Mouse (Mus musculus) kidney, embryonic 15.5 days (tissue): ENCODE measurements around the gene Slc16a3. TPM values are rescaled to one million over a fixed set of nuclear protein-coding genes. Genes with fewer than 3 reads are reported as not detected.

Experiments
- ATAC-seq: fragments of 200-750 bp; cut with Nextera tagmentation; replicated peaks from 2 replicates; pipeline ENCODE4 v1.8.0; 2017; ENCODE audit warnings: moderate TSS enrichment; ENCODE audit not compliant: low FRiP score
- H3K27ac ChIP-seq: fragments of 300-500 bp; sonication (generic); 2 replicates; pipeline ENCODE4 v1.5.1; 2015; ENCODE audit warnings: mild to moderate bottlenecking, inconsistent platforms
- H3K27me3 ChIP-seq: fragments of 300-500 bp; sonication (generic); 2 replicates; pipeline ENCODE4 v1.6.1; 2015; ENCODE audit warnings: inconsistent platforms
- H3K36me3 ChIP-seq: fragments of 300-500 bp; sonication (generic); 2 replicates; pipeline ENCODE4 v1.6.1; 2015; ENCODE audit warnings: inconsistent platforms
- H3K4me1 ChIP-seq: fragments of 300-500 bp; sonication (generic); 2 replicates; pipeline ENCODE4 v1.6.1; 2015; ENCODE audit warnings: inconsistent platforms
- H3K4me2 ChIP-seq: fragments of 300-500 bp; sonication (generic); 2 replicates; pipeline ENCODE4 v1.6.1; 2015; ENCODE audit warnings: moderate library complexity, mild to moderate bottlenecking, inconsistent platforms
- H3K4me3 ChIP-seq: fragments of 300-500 bp; sonication (generic); replicated peaks from 2 replicates; pipeline ENCODE4 v1.5.1; 2015; ENCODE audit warnings: mild to moderate bottlenecking, inconsistent platforms
- H3K9ac ChIP-seq: fragments of 300-500 bp; sonication (generic); 2 replicates; pipeline ENCODE4 v1.6.1; 2015; ENCODE audit warnings: mild to moderate bottlenecking, inconsistent platforms
- H3K9me3 ChIP-seq: fragments of 300-500 bp; sonication (generic); replicated peaks from 2 replicates; pipeline ENCODE4 v1.6.1; 2016; ENCODE audit warnings: inconsistent platforms
- WGBS: fragments of 180-500 bp; shearing (Covaris S2); methylation state at CpG from one replicate; pipeline ENCODE4 v1.1.7; 2015; ENCODE audit warnings: mixed read lengths; 5-methylcytosine and 5-hydroxymethylcytosine counted together
- polyA plus RNA-seq: library from polyadenylated mRNA; unstranded; fragments of >200 nt; fragmentation: Nextera tagmentation; extraction: Ambion mirVana; gene quantifications from 2 replicates; pipeline ENCODE4 v1.2.1, GENCODE M21; 2015

Slc16a3 gene
- polyA plus RNA-seq: 54.0 and 66.0 TPM in 2 replicates

- peak within 1 kb of the TSS; percentile 64 for H3K9ac ChIP-seq
- peak within 1 kb of the TSS; percentile 59 for H3K27ac ChIP-seq
- 24% methylated on average over 12 of the region's 12 CpGs for WGBS
- ATAC-seq: no peak
- H3K4me2 ChIP-seq: peak within 1 kb of the TSS; percentile 89
- peak within 1 kb of the TSS; percentile 61 for H3K4me3 ChIP-seq
- peaks cover 23% of the 10 kb centered on the region for H3K27me3 ChIP-seq
- peaks cover 44% of the 10 kb centered on the region for H3K4me1 ChIP-seq
- H3K36me3 ChIP-seq: no peaks in the 10 kb centered on the region
- H3K9me3 ChIP-seq: no peaks in the 10 kb centered on the region
Measured at GRCm38 (mm10) chr11:120948328-120948727, at the start of gene Slc16a3. Slc16a3 (plus strand) TSS chr11:120948480.

DNA sequence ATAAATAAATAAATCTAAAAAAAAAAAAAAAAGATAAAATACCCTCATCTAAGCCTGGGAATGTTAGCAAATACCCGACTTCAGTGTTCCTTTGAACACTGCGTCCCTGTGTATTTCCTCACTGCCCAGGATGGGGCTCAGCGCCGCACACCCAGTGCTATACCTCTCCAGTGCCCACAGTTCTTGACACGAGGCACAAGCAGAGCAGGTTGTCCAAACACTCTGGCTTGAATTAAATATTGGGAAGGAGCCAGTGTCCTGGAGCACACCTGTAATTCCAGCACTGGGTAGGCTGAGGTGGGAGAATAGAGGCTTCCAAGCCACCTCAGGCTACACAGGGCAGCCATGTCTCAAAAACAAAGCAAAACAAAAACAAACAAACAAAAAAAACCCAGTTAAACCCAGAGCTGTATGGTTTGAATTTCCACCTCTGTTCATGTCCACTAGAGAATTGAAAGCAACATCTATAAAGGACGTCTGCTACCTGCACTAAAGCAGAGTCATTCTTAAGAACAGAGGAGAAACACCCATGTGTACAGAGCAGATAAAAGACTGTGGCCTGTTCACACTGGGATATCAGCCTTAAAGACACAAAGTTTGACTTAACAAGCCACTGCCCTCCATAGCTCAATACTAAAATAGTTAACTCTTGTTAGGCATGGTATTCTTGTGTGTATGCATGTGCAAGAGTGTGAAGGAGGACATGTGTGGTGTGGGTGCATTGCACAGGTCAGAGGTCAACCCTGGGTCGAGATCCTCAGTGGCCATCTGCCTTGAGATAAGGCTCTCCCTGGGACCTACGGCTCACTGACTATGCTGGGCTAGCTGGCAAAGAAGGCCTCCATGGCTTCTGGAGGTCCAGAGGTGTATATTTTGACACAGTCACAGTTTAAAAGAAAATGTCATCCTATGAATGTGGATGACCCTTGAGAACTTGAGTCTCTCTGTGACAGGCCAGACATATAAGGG, 47.7 kb upstream of the Slc16a3 start:
- no peak for ATAC-seq
- Histone ChIP-seq H3K27ac (peak overlapping the region; percentile 91; the same call in 1 of the 2 replicates), H3K9ac (no peak overlapping the region), H3K9me3 (no peaks in the 10 kb centered on the region), H3K4me1 (peaks cover 24% of the 10 kb centered on the region), H3K4me2 (no peak overlapping the region), H3K4me3 (no peak overlapping the region), H3K36me3 (peaks cover 26% of the 10 kb centered on the region), H3K27me3 (no peaks in the 10 kb centered on the region)
- WGBS: 85% methylated on average over 8 of the region's 8 CpGs

GRCm38 (mm10) chr11:120901729-120902486, 46.4 kb upstream of the Slc16a3 start:
- Histone ChIP-seq H3K4me3 (peak overlapping the region; percentile 17), H3K27ac (peak overlapping the region; percentile 91), H3K4me2 (peak overlapping the region; percentile 40), H3K36me3 (peaks cover 17% of the 10 kb centered on the region), H3K27me3 (no peaks in the 10 kb centered on the region), H3K4me1 (peaks cover 24% of the 10 kb centered on the region), H3K9ac (0 out of 2 replicates have a peak overlapping the region, but pooled peaks have one; percentile 23), H3K9me3 (no peaks in the 10 kb centered on the region)
- WGBS: 54% methylated on average over 21 of the region's 21 CpGs
- peak; percentile 64 for ATAC-seq

DNA sequence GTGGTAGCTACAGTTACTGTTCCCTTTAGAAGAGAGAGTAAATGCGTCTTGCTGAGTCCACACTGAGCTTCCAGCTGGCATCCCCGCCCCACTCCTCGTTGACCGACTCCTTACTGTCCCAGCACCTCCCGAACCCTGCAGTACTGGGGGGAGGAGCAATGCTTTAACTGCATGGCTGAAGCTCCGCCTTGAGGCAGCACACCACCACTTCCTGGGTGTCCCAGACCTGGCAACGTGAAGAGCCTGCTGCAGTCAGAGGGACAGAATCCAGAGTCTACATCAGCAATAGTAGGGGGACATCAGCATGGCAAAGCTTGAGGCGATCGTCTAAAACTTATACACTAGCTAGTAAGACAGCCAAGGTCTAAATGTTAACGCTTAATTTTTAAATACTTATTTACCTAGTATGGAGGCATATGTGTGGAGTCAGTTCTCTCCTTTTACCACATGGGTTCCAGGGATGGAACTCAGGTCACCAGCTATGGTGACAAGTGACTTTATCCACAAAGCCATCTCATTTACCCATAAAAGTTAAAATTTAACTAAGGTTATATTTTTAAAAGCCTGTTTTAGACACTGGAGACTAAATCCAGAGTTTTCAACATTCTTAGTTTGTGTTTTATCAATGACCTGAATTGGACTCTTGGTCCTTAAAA, 45.7 kb upstream of the Slc16a3 start:
- Histone ChIP-seq H3K36me3 (peaks cover 15% of the 10 kb centered on the region), H3K4me3 (peak overlapping the region; percentile 17; the same call in 1 of the 2 replicates), H3K4me2 (peak overlapping the region; percentile 40), H3K9ac (no peak overlapping the region), H3K27me3 (no peaks in the 10 kb centered on the region), H3K4me1 (peaks cover 24% of the 10 kb centered on the region), H3K27ac (peak overlapping the region; percentile 91), H3K9me3 (no peaks in the 10 kb centered on the region)
- peak; percentile 79 for ATAC-seq
- 36% methylated on average over 10 of the region's 10 CpGs for WGBS

DNA sequence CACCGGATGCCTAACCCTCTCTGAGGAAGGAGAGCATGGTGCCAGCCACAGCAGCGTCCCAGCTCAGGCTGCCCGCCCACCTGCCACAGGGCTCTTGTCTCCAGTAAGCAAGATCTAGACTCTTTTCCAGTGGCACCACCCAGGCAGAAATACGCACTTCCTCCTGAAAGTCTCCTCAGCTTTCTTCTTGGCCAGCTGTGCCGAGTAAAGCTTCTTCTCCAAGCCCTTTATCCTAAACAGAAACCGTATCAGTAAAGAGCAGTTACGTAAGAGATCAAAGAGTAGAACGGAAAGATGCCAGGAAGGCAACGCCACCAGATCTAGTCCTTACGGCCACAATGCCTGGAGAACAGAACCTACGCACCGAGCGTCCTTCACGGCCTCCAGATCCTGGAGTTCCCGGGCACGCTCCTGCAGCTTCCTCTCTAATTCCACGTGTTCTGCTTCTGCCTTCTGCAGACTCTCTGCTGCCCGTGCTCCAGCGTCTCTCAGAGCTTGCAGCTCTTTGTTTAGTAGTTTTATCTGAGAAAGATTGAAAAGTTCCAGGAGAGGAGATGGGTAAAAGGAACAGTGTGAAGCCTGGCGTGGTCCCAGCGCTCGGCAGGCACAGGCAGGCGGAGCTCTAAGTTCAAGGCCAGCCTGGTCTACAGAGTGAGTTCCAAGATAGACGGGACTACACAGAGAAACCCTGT, 45.0 kb upstream of the Slc16a3 start:
- Histone ChIP-seq H3K9ac (no peak overlapping the region), H3K36me3 (peaks cover 18% of the 10 kb centered on the region), H3K27ac (peak overlapping the region; percentile 91; the same call in 1 of the 2 replicates), H3K4me2 (no peak overlapping the region), H3K27me3 (no peaks in the 10 kb centered on the region), H3K4me1 (peaks cover 24% of the 10 kb centered on the region), H3K4me3 (no peak overlapping the region), H3K9me3 (no peaks in the 10 kb centered on the region)
- WGBS: 81% methylated on average over 24 of the region's 24 CpGs
- no peak for ATAC-seq

GRCm38 (mm10) chr11:120904561-120904960, 43.7 kb upstream of the Slc16a3 start:
- no peak for ATAC-seq
- no peaks in the 10 kb centered on the region for H3K27me3 ChIP-seq
- H3K4me3 ChIP-seq: no peak overlapping the region
- no peak overlapping the region for H3K27ac ChIP-seq
- peaks cover 18% of the 10 kb centered on the region for H3K36me3 ChIP-seq
- no peaks in the 10 kb centered on the region for H3K9me3 ChIP-seq
- no peak overlapping the region for H3K9ac ChIP-seq
- no peak overlapping the region for H3K4me2 ChIP-seq
- peaks cover 24% of the 10 kb centered on the region for H3K4me1 ChIP-seq
- 95% methylated on average over 3 of the region's 3 CpGs for WGBS

DNA sequence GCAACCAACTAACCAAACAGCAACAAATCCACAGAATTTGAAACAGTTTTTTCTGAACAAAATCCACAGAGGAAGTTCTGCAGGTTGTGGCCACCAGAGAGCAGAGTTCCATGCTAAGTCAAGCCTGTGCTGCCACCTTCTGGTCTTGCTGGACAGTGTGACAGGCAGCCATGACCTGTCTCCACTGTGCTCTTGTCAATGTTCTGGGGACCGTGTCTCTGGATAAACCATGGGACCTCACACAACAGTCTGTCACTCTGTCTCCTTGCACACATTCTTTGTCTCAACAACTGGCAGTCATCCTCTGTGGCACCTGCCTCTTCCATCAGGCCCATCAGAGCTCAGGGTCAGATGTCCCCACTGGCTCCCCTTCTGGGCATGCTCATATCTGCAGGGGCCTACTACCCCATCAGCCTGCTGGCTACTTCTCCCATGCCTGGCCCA, 42.8 kb upstream of the Slc16a3 start:
- no peak overlapping the region for H3K27ac ChIP-seq
- ATAC-seq: peak; percentile 61; the same call in 1 of the 2 replicates
- no peak overlapping the region for H3K9ac ChIP-seq
- H3K4me3 ChIP-seq: no peak overlapping the region
- 13% methylated on average over 1 of the region's 1 CpGs for WGBS
- H3K27me3 ChIP-seq: no peaks in the 10 kb centered on the region
- peaks cover 24% of the 10 kb centered on the region for H3K4me1 ChIP-seq
- H3K4me2 ChIP-seq: no peak overlapping the region
- H3K36me3 ChIP-seq: peaks cover 18% of the 10 kb centered on the region
- H3K9me3 ChIP-seq: no peaks in the 10 kb centered on the region

GRCm38 (mm10) chr11:120913796-120914195, 34.5 kb upstream of the Slc16a3 start:
- H3K4me2 ChIP-seq: no peak overlapping the region
- H3K4me1 ChIP-seq: no peaks in the 10 kb centered on the region
- no peak overlapping the region for H3K9ac ChIP-seq
- ATAC-seq: no peak
- no peaks in the 10 kb centered on the region for H3K27me3 ChIP-seq
- no peak overlapping the region for H3K27ac ChIP-seq
- 90% methylated on average over 4 of the region's 4 CpGs for WGBS
- no peaks in the 10 kb centered on the region for H3K9me3 ChIP-seq
- no peak overlapping the region for H3K4me3 ChIP-seq
- H3K36me3 ChIP-seq: peaks cover 40% of the 10 kb centered on the region

DNA sequence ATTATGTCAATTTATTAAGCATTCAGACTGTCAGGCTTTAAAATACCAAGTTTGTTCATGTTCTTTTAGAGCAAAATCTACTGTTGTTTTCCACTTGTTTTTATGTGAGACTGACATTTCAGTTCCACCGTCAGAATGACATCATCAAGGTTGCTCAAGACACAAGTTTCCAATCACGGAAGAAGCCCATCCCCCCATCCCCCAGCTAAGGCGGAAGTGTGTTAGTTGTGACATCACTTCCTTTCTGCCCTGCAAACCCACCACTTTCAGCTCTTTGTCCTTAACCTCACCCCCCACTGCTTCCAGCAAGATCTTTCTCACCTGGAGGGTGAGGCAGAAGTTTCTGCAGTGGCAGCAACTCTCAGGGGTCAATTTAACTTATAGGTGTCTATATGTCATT, 31.8 kb upstream of the Slc16a3 start:
- 74% methylated on average over 3 of the region's 3 CpGs for WGBS
- Histone ChIP-seq H3K27me3 (no peaks in the 10 kb centered on the region), H3K9ac (no peak overlapping the region), H3K4me2 (no peak overlapping the region), H3K4me3 (no peak overlapping the region), H3K9me3 (no peaks in the 10 kb centered on the region), H3K4me1 (no peaks in the 10 kb centered on the region), H3K27ac (no peak overlapping the region), H3K36me3 (peaks cover 65% of the 10 kb centered on the region)
- no peak for ATAC-seq

DNA sequence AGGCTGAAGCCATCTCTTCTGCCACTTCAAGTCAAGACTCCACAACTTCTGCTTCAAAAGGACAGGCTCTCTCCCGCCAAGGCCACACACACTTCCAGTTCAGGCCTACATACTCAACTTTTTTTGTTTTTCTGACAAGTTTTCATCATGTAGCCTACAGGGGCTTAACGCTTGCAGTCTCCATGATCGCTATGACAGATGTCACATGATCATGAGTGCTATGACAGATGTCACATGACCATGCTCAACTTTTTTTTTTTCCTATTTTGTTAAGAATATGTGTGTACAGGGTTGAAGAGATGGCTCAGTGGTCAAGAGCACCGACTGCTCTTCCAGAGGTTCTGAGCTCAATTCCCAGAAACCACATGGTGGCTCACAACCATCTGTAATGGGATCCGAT, 30.5 kb upstream of the Slc16a3 start:
- Histone ChIP-seq H3K27me3 (no peaks in the 10 kb centered on the region), H3K9me3 (no peaks in the 10 kb centered on the region), H3K4me1 (no peaks in the 10 kb centered on the region), H3K36me3 (peaks cover 70% of the 10 kb centered on the region), H3K4me2 (no peak overlapping the region), H3K4me3 (no peak overlapping the region), H3K9ac (no peak overlapping the region), H3K27ac (no peak overlapping the region)
- WGBS: 96% methylated on average over 5 of the region's 5 CpGs
- no peak for ATAC-seq

DNA sequence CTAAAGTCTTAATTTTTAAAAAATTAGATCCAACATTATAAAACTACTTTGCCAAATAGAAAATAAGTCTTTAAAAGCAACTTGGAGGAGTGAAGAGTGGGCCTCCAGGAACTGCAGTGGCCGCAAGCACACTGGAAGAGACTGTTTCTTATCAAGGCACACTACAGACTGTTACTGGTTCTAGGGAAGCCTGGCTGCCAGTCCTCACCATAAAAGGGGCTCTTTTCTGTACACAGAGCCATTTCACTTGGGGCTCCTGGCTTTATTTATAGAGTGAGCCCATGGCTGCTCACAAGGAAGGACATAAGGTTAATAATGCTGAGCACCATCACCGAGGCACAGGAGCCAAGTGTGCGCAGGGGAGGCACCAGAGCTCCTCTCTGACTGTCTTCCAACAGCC, 25.8 kb upstream of the Slc16a3 start:
- WGBS: 93% methylated on average over 3 of the region's 3 CpGs
- no peak overlapping the region for H3K9ac ChIP-seq
- H3K27me3 ChIP-seq: no peaks in the 10 kb centered on the region
- H3K36me3 ChIP-seq: peaks cover 71% of the 10 kb centered on the region
- H3K4me2 ChIP-seq: no peak overlapping the region
- H3K27ac ChIP-seq: no peak overlapping the region
- ATAC-seq: no peak
- no peaks in the 10 kb centered on the region for H3K9me3 ChIP-seq
- H3K4me1 ChIP-seq: no peaks in the 10 kb centered on the region
- no peak overlapping the region for H3K4me3 ChIP-seq
